Mouse (Mus musculus) stomach, embryonic 14.5 days (tissue): ENCODE results near the gene Kxd1. TPM values are rescaled to one million over a fixed set of nuclear protein-coding genes. Genes with fewer than 3 reads are reported as not detected.

Source experiments
- ATAC-seq: fragments of 200-750 bp; cut with Nextera tagmentation; 2 replicates; pipeline ENCODE4 v1.8.0; 2017; ENCODE audit warnings: low read depth, moderate TSS enrichment; ENCODE audit not compliant: insufficient number of reproducible peaks, insufficient read depth, low FRiP score
- H3K27ac ChIP-seq: fragments of 300-500 bp; sonication (generic); 2 replicates; pipeline ENCODE4 v1.5.1; 2014; ENCODE audit warnings: mild to moderate bottlenecking, low read length, moderate library complexity, mixed read lengths
- H3K27me3 ChIP-seq: fragments of 300-500 bp; sonication (generic); 2 replicates; pipeline ENCODE4 v1.6.1; 2014; ENCODE audit warnings: low read length, control low read depth, mixed read lengths; ENCODE audit not compliant: control insufficient read depth, insufficient read depth
- H3K36me3 ChIP-seq: fragments of 300-500 bp; sonication (generic); 2 replicates; pipeline ENCODE4 v1.6.1; 2014; ENCODE audit warnings: mild to moderate bottlenecking, control low read depth, low read length, moderate library complexity, mixed read lengths; ENCODE audit not compliant: control insufficient read depth, insufficient read depth
- H3K4me1 ChIP-seq: fragments of 300-500 bp; sonication (generic); 2 replicates; pipeline ENCODE4 v1.6.1; 2014; ENCODE audit warnings: low read length, control low read depth, mixed read lengths; ENCODE audit not compliant: control insufficient read depth, insufficient read depth
- H3K4me2 ChIP-seq: fragments of 300-500 bp; sonication (generic); replicated peaks from 2 replicates; pipeline ENCODE4 v1.6.1; 2014; ENCODE audit warnings: low read depth, low read length, control low read depth
- H3K4me3 ChIP-seq: fragments of 300-500 bp; sonication (generic); 2 replicates; pipeline ENCODE4 v1.5.1; 2014; ENCODE audit warnings: low read depth, low read length, control low read depth
- H3K9ac ChIP-seq: fragments of 300-500 bp; sonication (generic); replicated peaks from 2 replicates; pipeline ENCODE4 v1.6.1; 2014; ENCODE audit warnings: low read depth, mild to moderate bottlenecking, control low read depth, low read length, moderate library complexity, mixed read lengths
- H3K9me3 ChIP-seq: fragments of 300-500 bp; sonication (generic); 2 replicates; pipeline ENCODE4 v1.6.1; 2016; ENCODE audit warnings: low read depth, low read length, control low read depth; ENCODE audit not compliant: control insufficient read depth
- WGBS: fragments of 180-500 bp; shearing (Covaris S2); extraction: QIAGEN DNeasy Blood & Tissue Kit; methylation state at CpG from one replicate; pipeline ENCODE4 v1.1.7; 2014; 5-methylcytosine and 5-hydroxymethylcytosine counted together
- polyA plus RNA-seq: library from polyadenylated mRNA; unstranded; fragments of >200 nt; fragmentation: Nextera tagmentation; extraction: Ambion mirVana; gene quantifications from 2 replicates; pipeline ENCODE4 v1.2.1, GENCODE M21; 2014

The Kxd1 gene
- polyA plus RNA-seq, 1 experiment from 2014 or later = 72.3 TPM

- Histone ChIP-seq H3K4me3 (no peak overlapping the region), H3K27me3 (no peaks in the 10 kb centered on the region), H3K4me2 (no peak overlapping the region), H3K36me3 (no peaks in the 10 kb centered on the region; the same call in 1 of the 2 replicates), H3K27ac (no peak overlapping the region), H3K4me1 (no peaks in the 10 kb centered on the region), H3K9me3 (no peaks in the 10 kb centered on the region), H3K9ac (no peak overlapping the region)
- 47% methylated on average over 1 of the region's 1 CpGs for WGBS
- no peak for ATAC-seq
Measured at GRCm38 (mm10) chr8:70467907-70468306, 59.8 kb downstream of the Kxd1 start.

DNA sequence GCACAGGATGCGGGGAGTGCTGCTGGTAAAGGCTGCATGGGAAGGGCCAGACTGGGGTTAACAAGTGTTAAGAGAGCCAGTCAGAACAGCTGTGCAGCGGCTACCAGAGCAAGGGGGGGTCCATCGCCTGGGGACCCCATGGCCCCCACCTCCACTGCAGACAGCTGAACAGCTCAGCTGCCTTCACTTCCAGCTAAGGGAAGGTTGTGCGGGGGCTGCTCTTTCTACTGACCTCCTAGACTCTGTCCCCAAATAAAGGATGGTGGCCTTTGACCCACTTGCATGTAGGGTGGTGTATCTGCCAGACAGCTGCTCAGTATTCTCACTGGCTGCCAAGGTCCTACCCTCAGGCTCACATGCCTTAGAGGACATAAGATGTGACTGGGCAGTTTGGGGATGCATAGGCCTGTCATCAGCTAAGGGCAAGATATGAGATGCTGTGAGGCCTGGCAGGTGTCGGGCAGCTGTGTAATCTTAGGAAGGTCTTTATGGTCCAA lies 60.5 kb downstream of the Kxd1 start:
- no peak overlapping the region for H3K27ac ChIP-seq
- no peak overlapping the region for H3K4me3 ChIP-seq
- H3K4me2 ChIP-seq = no peak overlapping the region
- H3K4me1 ChIP-seq = no peaks in the 10 kb centered on the region
- no peaks in the 10 kb centered on the region for H3K27me3 ChIP-seq
- no peak overlapping the region for H3K9ac ChIP-seq
- ATAC-seq = no peak
- no peaks in the 10 kb centered on the region; the same call in 1 of the 2 replicates for H3K36me3 ChIP-seq
- WGBS = 63% methylated on average over 5 of the region's 5 CpGs
- no peaks in the 10 kb centered on the region for H3K9me3 ChIP-seq

- Histone ChIP-seq H3K4me2 (no peak overlapping the region), H3K36me3 (no peaks in the 10 kb centered on the region; the same call in 1 of the 2 replicates), H3K4me1 (no peaks in the 10 kb centered on the region), H3K9me3 (no peaks in the 10 kb centered on the region), H3K27ac (no peak overlapping the region), H3K4me3 (no peak overlapping the region), H3K9ac (no peak overlapping the region), H3K27me3 (no peaks in the 10 kb centered on the region)
- 57% methylated on average over 11 of the region's 11 CpGs for WGBS
- ATAC-seq = no peak
Measured at GRCm38 (mm10) chr8:70466771-70467170, 61.0 kb downstream of the Kxd1 start.

DNA sequence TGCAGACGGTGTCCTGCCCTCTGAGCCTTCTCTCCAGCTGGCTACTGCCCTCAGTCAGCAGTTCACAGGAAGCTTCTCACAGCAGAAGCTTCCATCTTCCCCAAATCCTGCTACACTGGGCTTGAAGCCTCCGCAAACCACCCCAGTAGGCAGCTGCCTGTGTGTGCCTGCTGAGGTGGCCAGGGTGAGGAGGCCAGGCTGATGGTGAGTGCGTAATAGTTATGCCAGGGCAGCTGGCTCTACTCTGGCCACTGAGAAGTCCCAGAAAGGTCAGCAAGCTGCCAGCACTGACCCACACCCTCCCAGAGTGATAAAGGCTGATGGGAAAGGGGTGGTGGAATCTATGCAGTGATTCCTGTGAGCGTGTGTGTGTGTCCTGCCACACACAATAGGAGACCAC lies 61.5 kb downstream of the Kxd1 start:
- 91% methylated on average over 4 of the region's 4 CpGs for WGBS
- H3K27ac ChIP-seq = no peak overlapping the region
- no peak overlapping the region for H3K4me2 ChIP-seq
- no peaks in the 10 kb centered on the region; the same call in 1 of the 2 replicates for H3K36me3 ChIP-seq
- no peaks in the 10 kb centered on the region for H3K27me3 ChIP-seq
- no peaks in the 10 kb centered on the region for H3K4me1 ChIP-seq
- H3K9me3 ChIP-seq = no peaks in the 10 kb centered on the region
- no peak overlapping the region for H3K4me3 ChIP-seq
- H3K9ac ChIP-seq = no peak overlapping the region
- no peak for ATAC-seq

- Histone ChIP-seq H3K4me3 (no peak overlapping the region), H3K9ac (no peak overlapping the region), H3K9me3 (no peaks in the 10 kb centered on the region), H3K27me3 (no peaks in the 10 kb centered on the region), H3K4me1 (no peaks in the 10 kb centered on the region), H3K27ac (no peak overlapping the region), H3K36me3 (no peaks in the 10 kb centered on the region; the same call in 1 of the 2 replicates), H3K4me2 (no peak overlapping the region)
- no peak for ATAC-seq
- WGBS = 97% methylated on average over 4 of the region's 4 CpGs
Measured at GRCm38 (mm10) chr8:70465701-70466100, 62.1 kb downstream of the Kxd1 start.

- no peak overlapping the region for H3K4me3 ChIP-seq
- no peaks in the 10 kb centered on the region for H3K27me3 ChIP-seq
- no peak overlapping the region for H3K27ac ChIP-seq
- no peak overlapping the region for H3K9ac ChIP-seq
- no peaks in the 10 kb centered on the region for H3K36me3 ChIP-seq
- no peak overlapping the region for H3K4me2 ChIP-seq
- no peaks in the 10 kb centered on the region for H3K9me3 ChIP-seq
- 92% methylated on average over 6 of the region's 6 CpGs for WGBS
- no peaks in the 10 kb centered on the region for H3K4me1 ChIP-seq
- ATAC-seq = no peak
Measured at GRCm38 (mm10) chr8:70464162-70464561, 63.6 kb downstream of the Kxd1 start.

GRCm38 (mm10) chr8:70463306-70463705 lies 64.5 kb downstream of the Kxd1 start:
- no peak overlapping the region for H3K4me3 ChIP-seq
- no peak overlapping the region for H3K4me2 ChIP-seq
- H3K27ac ChIP-seq = no peak overlapping the region
- no peaks in the 10 kb centered on the region for H3K36me3 ChIP-seq
- H3K9me3 ChIP-seq = no peaks in the 10 kb centered on the region
- no peak overlapping the region for H3K9ac ChIP-seq
- no peaks in the 10 kb centered on the region for H3K27me3 ChIP-seq
- WGBS = 90% methylated on average over 4 of the region's 4 CpGs
- H3K4me1 ChIP-seq = no peaks in the 10 kb centered on the region
- no peak for ATAC-seq

- WGBS = 87% methylated on average over 8 of the region's 8 CpGs
Measured at GRCm38 (mm10) chr8:70462516-70462813, 65.3 kb downstream of the Kxd1 start.

GRCm38 (mm10) chr8:70461765-70462515 lies 65.8 kb downstream of the Kxd1 start:
- no peaks in the 10 kb centered on the region for H3K36me3 ChIP-seq
- ATAC-seq = no peak
- WGBS = 81% methylated on average over 16 of the region's 16 CpGs

More at GRCm38 (mm10) chr8:70462516-70462813, 65.3 kb downstream of the Kxd1 start:
- no peak for ATAC-seq
- no peak overlapping the region for H3K4me2 ChIP-seq
- H3K9me3 ChIP-seq = no peaks in the 10 kb centered on the region
- no peak overlapping the region for H3K27ac ChIP-seq
- H3K36me3 ChIP-seq = no peaks in the 10 kb centered on the region
- H3K4me3 ChIP-seq = no peak overlapping the region
- no peaks in the 10 kb centered on the region for H3K27me3 ChIP-seq
- H3K9ac ChIP-seq = no peak overlapping the region
- no peaks in the 10 kb centered on the region for H3K4me1 ChIP-seq

More at GRCm38 (mm10) chr8:70461765-70462515, 65.8 kb downstream of the Kxd1 start:
- no peak overlapping the region for H3K4me3 ChIP-seq
- H3K9ac ChIP-seq = no peak overlapping the region
- H3K4me2 ChIP-seq = no peak overlapping the region
- H3K9me3 ChIP-seq = no peaks in the 10 kb centered on the region
- H3K4me1 ChIP-seq = no peaks in the 10 kb centered on the region
- no peak overlapping the region for H3K27ac ChIP-seq
- no peaks in the 10 kb centered on the region for H3K27me3 ChIP-seq
